Mouse (Mus musculus) brown adipose tissue, adult 24 weeks (tissue): Measurements from ENCODE around the gene Dst. TPM values are rescaled to one million over a fixed set of nuclear protein-coding genes. Genes with fewer than 3 reads are reported as not detected.

Experiments
- H3K27ac ChIP-seq: fragments of 200-500 bp; replicated peaks from 2 replicates; pipeline ENCODE4 v1.5.1; 2012; ENCODE audit warnings: low read depth, mild to moderate bottlenecking, low read length
- H3K4me1 ChIP-seq: fragments of 200-500 bp; 2 replicates; pipeline ENCODE4 v1.6.1; 2012; ENCODE audit warnings: low read length, mixed read lengths; ENCODE audit not compliant: control insufficient read depth, insufficient read depth, insufficient read length
- H3K4me3 ChIP-seq: fragments of 200-500 bp; 2 replicates; pipeline ENCODE4 v1.5.1; 2012; ENCODE audit warnings: low read depth, mild to moderate bottlenecking, low read length, moderate library complexity; ENCODE audit not compliant: insufficient read depth
- polyA plus RNA-seq: library from polyadenylated mRNA; stranded (reverse); fragments of >200 nt; gene quantifications from 2 replicates; pipeline ENCODE4 v1.2.4, GENCODE M21; 2012; ENCODE audit not compliant: missing spikeins, insufficient read depth, insufficient read length

Gene Dst
- polyA plus RNA-seq, result 42.7 and 56.1 TPM in 2 replicates

- H3K4me3 ChIP-seq, result peak within 1 kb of the TSS; percentile 59
- no peaks in the 10 kb centered on the region for H3K4me1 ChIP-seq
- H3K27ac ChIP-seq, result no peak within 1 kb of the TSS
Observed at GRCm38 (mm10) chr1:33908191-33908962, at the start of gene Dst. Gene Dst (plus strand): TSS chr1:33908225.

- H3K4me1 ChIP-seq, result no peaks in the 10 kb centered on the region
- no peak overlapping the region for H3K4me3 ChIP-seq
- H3K27ac ChIP-seq, result no peak overlapping the region
Observed at GRCm38 (mm10) chr1:33869031-33869430, 39.0 kb upstream of the Dst start.

GRCm38 (mm10) chr1:33869437-33869836 lies 38.6 kb upstream of the Dst start:
- Histone ChIP-seq H3K4me1 (no peaks in the 10 kb centered on the region), H3K27ac (no peak overlapping the region), H3K4me3 (no peak overlapping the region)

- no peaks in the 10 kb centered on the region for H3K4me1 ChIP-seq
- no peak overlapping the region for H3K4me3 ChIP-seq
- no peak overlapping the region for H3K27ac ChIP-seq
Observed at GRCm38 (mm10) chr1:33873561-33873960, 34.5 kb upstream of the Dst start.

GRCm38 (mm10) chr1:33875691-33876090 lies 32.3 kb upstream of the Dst start:
- no peak overlapping the region for H3K27ac ChIP-seq

GRCm38 (mm10) chr1:33876416-33876815 lies 31.6 kb upstream of the Dst start:
- H3K27ac ChIP-seq, result no peak overlapping the region
- no peaks in the 10 kb centered on the region for H3K4me1 ChIP-seq
- H3K4me3 ChIP-seq, result no peak overlapping the region

More at GRCm38 (mm10) chr1:33875691-33876090, 32.3 kb upstream of the Dst start:
- Histone ChIP-seq H3K4me3 (no peak overlapping the region), H3K4me1 (no peaks in the 10 kb centered on the region)

- Histone ChIP-seq H3K4me3 (no peak overlapping the region), H3K27ac (no peak overlapping the region; the same call in 1 of the 2 replicates), H3K4me1 (no peaks in the 10 kb centered on the region)
Observed at GRCm38 (mm10) chr1:33878170-33878569, 29.9 kb upstream of the Dst start.

- peak overlapping the region; percentile 12; the same call in 1 of the 2 replicates for H3K4me3 ChIP-seq
- H3K27ac ChIP-seq, result peak overlapping the region; percentile 52; the same call in 1 of the 2 replicates
- no peaks in the 10 kb centered on the region for H3K4me1 ChIP-seq
Observed at GRCm38 (mm10) chr1:33883102-33883839, 24.8 kb upstream of the Dst start.

- Histone ChIP-seq H3K4me3 (no peak overlapping the region), H3K4me1 (no peaks in the 10 kb centered on the region), H3K27ac (no peak overlapping the region)
Observed at GRCm38 (mm10) chr1:33892784-33893183, 15.2 kb upstream of the Dst start.

- Histone ChIP-seq H3K4me1 (no peaks in the 10 kb centered on the region), H3K4me3 (no peak overlapping the region), H3K27ac (no peak overlapping the region)
Observed at GRCm38 (mm10) chr1:33896116-33896515, 11.9 kb upstream of the Dst start.

GRCm38 (mm10) chr1:33896666-33897065 lies 11.4 kb upstream of the Dst start:
- Histone ChIP-seq H3K4me3 (no peak overlapping the region), H3K4me1 (no peaks in the 10 kb centered on the region), H3K27ac (no peak overlapping the region)

GRCm38 (mm10) chr1:33897426-33897825 lies 10.6 kb upstream of the Dst start:
- Histone ChIP-seq H3K27ac (0 out of 2 replicates have a peak overlapping the region, but pooled peaks have one; percentile 6), H3K4me1 (no peaks in the 10 kb centered on the region), H3K4me3 (no peak overlapping the region)

- no peak overlapping the region for H3K4me3 ChIP-seq
- H3K27ac ChIP-seq, result no peak overlapping the region
- no peaks in the 10 kb centered on the region for H3K4me1 ChIP-seq
Observed at GRCm38 (mm10) chr1:33898373-33898772, 9.7 kb upstream of the Dst start.

GRCm38 (mm10) chr1:33900175-33900574 lies 7.8 kb upstream of the Dst start:
- Histone ChIP-seq H3K4me3 (no peak overlapping the region), H3K4me1 (no peaks in the 10 kb centered on the region), H3K27ac (no peak overlapping the region)

- Histone ChIP-seq H3K27ac (peak overlapping the region; percentile 52), H3K4me3 (peak overlapping the region; percentile 10; the same call in 1 of the 2 replicates), H3K4me1 (no peaks in the 10 kb centered on the region)
Observed at GRCm38 (mm10) chr1:33903587-33903986, 4.4 kb upstream of the Dst start.
